Mouse (Mus musculus): Measurements from ENCODE around the gene Ddx19a.
A peak's percentile ranks its signal among the peaks of the same experiment; 100 is the strongest.
"Not testable (repeated sequence)": the region's sequence is repeated elsewhere in the genome, so short reads cannot be mapped to it uniquely, and the experiment has no call there.

Gene Ddx19a

DNA sequence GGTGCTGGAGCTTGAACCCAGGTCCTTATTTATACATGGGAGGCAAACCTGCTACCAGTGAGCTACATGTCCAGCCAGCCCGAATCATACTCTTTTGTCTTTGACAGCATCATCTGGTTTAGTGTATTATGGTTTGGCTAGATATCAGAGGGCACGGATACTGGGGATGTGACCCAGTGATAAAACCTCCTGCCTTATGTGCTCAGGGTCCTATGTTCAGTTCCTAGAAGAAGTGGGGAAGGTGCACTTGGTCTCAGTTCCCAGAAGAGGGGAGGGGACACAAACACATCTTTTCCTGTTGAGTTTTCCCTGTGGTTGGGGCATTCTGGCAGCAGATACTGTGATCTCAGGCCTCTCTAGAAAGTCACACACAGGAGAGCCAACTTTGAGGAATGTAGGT, 64.3 kb downstream of the Ddx19a start:
- DNase-seq (ENCODE audit: low spot score), result no peak

DNA sequence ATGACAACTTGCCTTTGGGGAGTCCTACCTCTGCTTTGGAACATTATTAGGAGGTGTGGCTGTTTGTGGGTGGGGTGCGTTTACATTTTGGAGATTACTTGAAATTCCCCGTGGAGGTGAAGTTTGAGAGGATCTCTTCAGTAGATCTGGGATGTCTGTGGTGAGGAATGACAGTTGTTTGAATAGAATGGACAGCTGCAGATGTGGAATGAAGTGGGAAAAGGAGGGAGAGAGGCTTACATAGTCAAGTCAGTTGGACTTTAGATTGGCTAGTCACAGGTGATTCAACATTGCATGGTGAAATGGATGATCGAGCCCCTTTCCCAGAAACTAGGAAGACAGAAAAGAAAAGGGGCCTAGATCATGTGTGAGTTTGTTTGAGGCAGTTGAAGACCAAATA, 65.2 kb downstream of the Ddx19a start:
- DNase-seq (ENCODE audit: low spot score), result no peak

DNA sequence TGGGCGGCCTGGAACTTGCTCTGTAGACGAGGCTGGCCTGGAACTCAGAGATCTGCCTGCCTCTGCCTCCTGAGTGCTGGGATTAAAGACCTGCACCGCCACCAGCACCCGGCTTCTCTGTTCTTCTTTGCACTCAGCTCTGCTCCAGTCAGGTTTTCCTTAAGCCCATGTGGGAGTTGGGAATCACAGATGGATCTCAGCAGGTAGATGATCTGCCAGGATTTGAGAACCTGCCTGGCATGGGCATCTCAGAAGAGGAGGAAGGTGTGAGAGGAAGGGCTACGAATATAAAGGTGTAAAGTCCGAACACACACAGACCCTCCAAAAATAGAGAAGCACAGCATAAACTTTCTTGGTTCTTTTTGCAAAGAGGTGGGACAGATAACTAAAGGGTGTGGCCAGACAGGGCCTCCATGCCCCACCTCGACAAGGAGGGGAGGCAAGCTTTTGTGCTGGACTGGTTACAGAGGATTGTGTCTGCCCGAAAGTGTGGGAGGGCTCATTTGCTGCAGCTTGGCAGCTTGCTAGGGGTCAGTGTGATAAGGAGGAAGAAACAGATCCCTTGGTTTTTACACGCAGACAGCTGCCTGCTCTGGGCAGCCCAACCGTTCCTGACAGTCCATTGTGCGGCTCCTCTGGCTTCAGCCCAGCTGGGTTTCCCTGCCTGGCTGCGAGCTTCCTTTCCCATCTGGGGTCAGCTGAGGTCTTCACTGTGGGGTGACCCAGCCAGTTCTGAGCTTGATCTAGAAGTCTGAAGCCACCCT, 66.2 kb downstream of the Ddx19a start:
- DNase-seq (ENCODE audit: low spot score), result peak; percentile 75

DNA sequence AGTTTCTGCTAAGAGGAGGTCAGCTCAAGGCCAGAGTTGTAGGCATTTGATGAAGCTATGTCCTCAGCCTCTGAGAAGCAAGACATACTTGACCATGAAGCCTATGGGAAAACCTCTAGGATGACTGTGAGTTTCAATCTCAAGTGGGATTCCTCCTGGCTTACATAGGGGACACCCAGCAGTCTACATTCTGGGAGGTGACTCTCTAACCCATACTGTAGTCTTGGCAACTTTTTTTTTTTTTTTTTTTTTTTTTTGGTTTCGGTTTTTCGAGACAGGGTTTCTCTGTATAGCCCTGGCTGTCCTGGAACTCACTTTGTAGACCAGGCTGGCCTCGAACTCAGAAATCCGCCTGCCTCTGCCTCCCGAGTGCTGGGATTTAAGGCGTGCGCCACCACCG, 67.9 kb downstream of the Ddx19a start:
- not testable (repeated sequence) for DNase-seq (ENCODE audit: low spot score)

DNA sequence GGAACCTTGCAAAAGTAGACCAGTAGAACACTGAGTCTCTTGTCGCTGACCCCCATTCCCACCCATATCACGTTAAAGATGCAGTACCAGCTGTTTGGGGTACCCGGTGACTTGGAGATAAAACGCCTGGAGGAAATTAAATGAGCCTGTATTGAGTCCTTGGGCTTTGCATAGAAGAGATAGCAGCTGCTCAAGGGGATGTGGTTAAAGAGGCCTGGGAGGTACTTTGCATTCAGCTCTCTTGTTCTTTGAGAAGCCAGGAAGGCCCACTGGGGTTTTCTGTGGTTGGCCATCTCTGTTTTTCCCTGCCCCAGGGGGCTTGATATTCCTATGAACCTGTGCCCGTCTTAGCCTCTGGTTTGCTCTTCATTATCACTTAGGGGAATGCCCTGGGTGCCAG, 68.5 kb downstream of the Ddx19a start:
- DNase-seq (ENCODE audit: low spot score), result no peak

GRCm38 (mm10) chr8:110928435-110928834, 69.2 kb downstream of the Ddx19a start:
- no peak for DNase-seq (ENCODE audit: low spot score)

GRCm38 (mm10) chr8:110926690-110927089, 70.9 kb downstream of the Ddx19a start:
- DNase-seq (ENCODE audit: low spot score), result peak; percentile 71

DNA sequence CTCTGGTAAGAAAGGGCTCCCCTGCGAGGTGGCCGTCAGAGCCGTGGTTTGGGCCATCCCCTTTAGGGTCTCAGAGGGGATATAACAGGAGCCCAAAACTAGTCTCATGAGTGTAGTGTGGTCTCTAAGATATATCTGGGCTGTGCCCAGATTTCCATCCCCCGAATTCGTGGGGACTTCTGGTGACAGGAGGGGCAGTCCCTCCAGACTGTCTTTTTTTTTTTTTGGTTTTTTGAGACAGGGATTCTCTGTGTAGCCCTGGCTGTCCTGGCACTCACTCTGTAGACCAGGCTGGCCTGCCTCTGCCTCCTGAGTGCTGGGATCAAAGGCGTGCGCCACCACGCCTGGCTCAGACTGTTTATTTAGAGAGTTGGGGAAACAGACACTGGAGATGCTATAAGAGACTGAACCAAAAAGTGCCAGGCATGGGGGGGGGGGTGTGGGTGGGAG, 71.9 kb downstream of the Ddx19a start:
- DNase-seq (ENCODE audit: low spot score), result no peak
